Mouse (Mus musculus): Measurements from ENCODE around the gene Rev1. TPM values are rescaled to one million over a fixed set of nuclear protein-coding genes. Genes with fewer than 3 reads are reported as not detected.
"Not testable (repeated sequence)": the region's sequence is repeated elsewhere in the genome, so short reads cannot be mapped to it uniquely, and the experiment has no call there.

Rev1 gene
- polyA plus RNA-seq, 2 experiments: 23.4 to 29.9 TPM

DNA sequence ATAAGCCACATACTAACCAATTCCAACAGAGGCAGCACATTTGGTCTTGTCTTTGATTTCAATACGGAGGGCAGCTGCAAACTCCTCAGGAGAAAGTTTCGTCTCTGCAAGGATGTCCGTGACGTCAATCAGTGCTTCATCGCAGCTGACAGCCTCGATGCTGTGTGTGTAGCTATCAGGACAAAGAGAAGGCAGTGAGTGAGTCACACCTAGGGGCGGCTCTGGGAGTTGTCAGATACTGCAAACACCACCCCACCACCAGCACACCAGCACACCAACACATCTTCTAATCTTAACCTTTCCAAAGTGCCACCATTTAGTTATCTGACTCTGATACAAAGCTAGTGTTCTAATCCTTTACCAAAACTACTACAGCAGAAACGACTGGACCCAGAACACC is 58.3 kb downstream of the Rev1 start:
- no peak for ATAC-seq (ENCODE audit: low FRiP score, low read depth)
- H3K4me2 ChIP-seq (replicated peaks; ENCODE audit: low read depth, low read length, severe bottlenecking): no peak overlapping the region
- no peaks in the 10 kb centered on the region for H3K4me1 ChIP-seq (ENCODE audit: control insufficient read depth, insufficient read depth, low read length)
- no peaks in the 10 kb centered on the region for H3K27me3 ChIP-seq (ENCODE audit: control insufficient read depth, insufficient read depth, low read length)
- 92% methylated on average over 8 of the region's 8 CpGs for WGBS
- DNase-seq (ENCODE audit: low spot score): no peak
- no peak overlapping the region for H3K27ac ChIP-seq (replicated peaks; ENCODE audit: low read depth, low read length)
- no peak overlapping the region for H3K4me3 ChIP-seq (replicated peaks; ENCODE audit: low read length)
- peaks cover 62% of the 10 kb centered on the region for H3K36me3 ChIP-seq (ENCODE audit: control insufficient read depth, insufficient read depth, low read length)
- no peak for TF ChIP-seq POLR2A (IDR thresholded peaks at IDR 0.05; ENCODE audit: borderline replicate concordance, extremely low read depth, insufficient read depth, insufficient read length)
- no peak overlapping the region for H3K9ac ChIP-seq (ENCODE audit: low read depth, low read length, severe bottlenecking)
- H3K9me3 ChIP-seq (ENCODE audit: control insufficient read depth, low read length): no peaks in the 10 kb centered on the region

DNA sequence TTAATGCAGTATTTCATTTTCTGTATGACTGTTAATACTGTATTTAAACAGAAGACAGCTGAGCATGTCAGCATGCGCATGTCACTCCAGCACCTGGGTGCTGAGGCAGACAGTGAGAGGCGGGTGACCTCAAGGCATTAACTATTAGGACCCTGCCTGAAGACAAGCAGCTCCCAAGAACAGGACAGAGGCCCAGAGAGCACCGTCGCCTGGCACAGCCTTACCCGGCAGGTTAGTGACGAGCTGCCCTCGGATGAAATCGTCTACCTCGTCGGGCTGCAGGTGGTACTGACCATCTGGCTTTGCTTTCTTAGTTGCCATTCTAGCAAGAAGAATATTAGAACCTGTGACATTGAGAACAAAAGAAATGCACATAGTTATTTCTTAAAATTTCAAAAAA is 62.3 kb downstream of the Rev1 start:
- H3K4me3 ChIP-seq (replicated peaks; ENCODE audit: low read length): no peak overlapping the region
- no peak for TF ChIP-seq POLR2A (IDR thresholded peaks at IDR 0.05; ENCODE audit: borderline replicate concordance, extremely low read depth, insufficient read depth, insufficient read length)
- H3K27me3 ChIP-seq (ENCODE audit: control insufficient read depth, insufficient read depth, low read length): no peaks in the 10 kb centered on the region
- H3K9me3 ChIP-seq (ENCODE audit: control insufficient read depth, low read length): no peaks in the 10 kb centered on the region
- no peak for DNase-seq (ENCODE audit: low spot score)
- H3K4me1 ChIP-seq (ENCODE audit: control insufficient read depth, insufficient read depth, low read length): no peaks in the 10 kb centered on the region
- no peak overlapping the region for H3K4me2 ChIP-seq (replicated peaks; ENCODE audit: low read depth, low read length, severe bottlenecking)
- 94% methylated on average over 10 of the region's 10 CpGs for WGBS
- no peak overlapping the region for H3K27ac ChIP-seq (replicated peaks; ENCODE audit: low read depth, low read length)
- H3K9ac ChIP-seq (ENCODE audit: low read depth, low read length, severe bottlenecking): no peak overlapping the region
- H3K36me3 ChIP-seq (ENCODE audit: control insufficient read depth, insufficient read depth, low read length): peaks cover 61% of the 10 kb centered on the region
- ATAC-seq (ENCODE audit: low FRiP score, low read depth): no peak

DNA sequence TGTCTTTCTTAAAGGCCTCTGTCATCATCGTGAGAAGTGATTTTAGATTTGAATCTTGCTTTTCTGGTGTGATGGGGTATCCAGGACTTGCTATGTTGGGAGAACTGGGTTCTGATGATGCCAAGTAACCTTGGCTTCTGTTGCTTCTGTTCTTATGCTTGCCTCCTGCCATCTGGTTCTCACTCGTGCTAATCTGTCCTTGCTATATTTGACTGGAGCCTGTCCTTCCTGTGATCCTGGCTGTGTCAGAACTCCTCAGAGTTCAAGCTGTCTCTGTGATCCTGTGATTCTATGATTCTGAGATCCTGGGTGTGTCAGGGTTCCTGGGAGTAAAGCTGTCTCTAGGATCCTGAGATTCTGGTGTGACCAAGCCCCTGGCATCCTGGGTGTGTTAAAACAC is 67.4 kb downstream of the Rev1 start:
- H3K4me1 ChIP-seq (ENCODE audit: control insufficient read depth, insufficient read depth, low read length); H3K4me2 ChIP-seq (replicated peaks; ENCODE audit: low read depth, low read length, severe bottlenecking); H3K9ac ChIP-seq (ENCODE audit: low read depth, low read length, severe bottlenecking); H3K27ac ChIP-seq (replicated peaks; ENCODE audit: low read depth, low read length); H3K27me3 ChIP-seq (ENCODE audit: control insufficient read depth, insufficient read depth, low read length); H3K4me3 ChIP-seq (replicated peaks; ENCODE audit: low read length); DNase-seq (ENCODE audit: low spot score); H3K9me3 ChIP-seq (ENCODE audit: control insufficient read depth, low read length); ATAC-seq (ENCODE audit: low FRiP score, low read depth): not testable (repeated sequence)
- peaks cover 65% of the 10 kb centered on the region for H3K36me3 ChIP-seq (ENCODE audit: control insufficient read depth, insufficient read depth, low read length)
- 93% methylated on average over 2 of the region's 2 CpGs for WGBS

DNA sequence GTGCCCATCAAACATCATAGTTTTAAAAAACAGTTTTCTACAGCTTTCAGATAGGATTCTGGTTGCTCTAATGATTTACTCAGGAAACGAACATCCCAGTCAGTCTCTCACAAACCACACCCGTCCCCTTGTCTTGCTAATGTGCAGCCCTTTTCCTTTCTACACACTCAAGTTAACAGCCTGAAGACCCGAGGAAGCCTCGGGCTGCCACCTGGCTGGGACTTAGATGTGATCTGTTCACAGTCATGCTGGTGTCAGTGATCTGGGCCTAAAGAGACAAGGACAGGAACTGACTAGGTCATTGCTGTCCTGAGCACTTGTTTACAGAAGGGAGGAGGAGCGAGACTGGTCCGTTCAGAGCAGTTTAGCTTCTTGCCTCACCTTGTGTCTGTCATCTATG is 71.2 kb downstream of the Rev1 start:
- no peak overlapping the region for H3K4me3 ChIP-seq (replicated peaks; ENCODE audit: low read length)
- no peak for DNase-seq (ENCODE audit: low spot score)
- H3K4me1 ChIP-seq (ENCODE audit: control insufficient read depth, insufficient read depth, low read length): no peaks in the 10 kb centered on the region
- no peak for ATAC-seq (ENCODE audit: low FRiP score, low read depth)
- no peaks in the 10 kb centered on the region for H3K27me3 ChIP-seq (ENCODE audit: control insufficient read depth, insufficient read depth, low read length)
- no peaks in the 10 kb centered on the region for H3K9me3 ChIP-seq (ENCODE audit: control insufficient read depth, low read length)
- no peak overlapping the region for H3K4me2 ChIP-seq (replicated peaks; ENCODE audit: low read depth, low read length, severe bottlenecking)
- H3K27ac ChIP-seq (replicated peaks; ENCODE audit: low read depth, low read length): no peak overlapping the region
- peaks cover 74% of the 10 kb centered on the region for H3K36me3 ChIP-seq (ENCODE audit: control insufficient read depth, insufficient read depth, low read length)
- H3K9ac ChIP-seq (ENCODE audit: low read depth, low read length, severe bottlenecking): no peak overlapping the region
- no peak for TF ChIP-seq POLR2A (IDR thresholded peaks at IDR 0.05; ENCODE audit: borderline replicate concordance, extremely low read depth, insufficient read depth, insufficient read length)
- WGBS: 83% methylated on average over 6 of the region's 6 CpGs

GRCm38 (mm10) chr1:38055176-38055575 is 74.4 kb downstream of the Rev1 start:
- no peak for DNase-seq (ENCODE audit: low spot score)
- 78% methylated on average over 5 of the region's 5 CpGs for WGBS
- Histone ChIP-seq H3K4me2 (replicated peaks; ENCODE audit: low read depth, low read length, severe bottlenecking) (no peak overlapping the region), H3K4me3 (replicated peaks; ENCODE audit: low read length) (no peak overlapping the region), H3K9ac (ENCODE audit: low read depth, low read length, severe bottlenecking) (no peak overlapping the region), H3K27ac (replicated peaks; ENCODE audit: low read depth, low read length) (no peak overlapping the region), H3K9me3 (ENCODE audit: control insufficient read depth, low read length) (no peaks in the 10 kb centered on the region), H3K4me1 (ENCODE audit: control insufficient read depth, insufficient read depth, low read length) (no peaks in the 10 kb centered on the region), H3K36me3 (ENCODE audit: control insufficient read depth, insufficient read depth, low read length) (peaks cover 89% of the 10 kb centered on the region), H3K27me3 (ENCODE audit: control insufficient read depth, insufficient read depth, low read length) (no peaks in the 10 kb centered on the region)
- ATAC-seq (ENCODE audit: low FRiP score, low read depth): no peak
- TF ChIP-seq POLR2A (IDR thresholded peaks at IDR 0.05; ENCODE audit: borderline replicate concordance, extremely low read depth, insufficient read depth, insufficient read length): no peak

DNA sequence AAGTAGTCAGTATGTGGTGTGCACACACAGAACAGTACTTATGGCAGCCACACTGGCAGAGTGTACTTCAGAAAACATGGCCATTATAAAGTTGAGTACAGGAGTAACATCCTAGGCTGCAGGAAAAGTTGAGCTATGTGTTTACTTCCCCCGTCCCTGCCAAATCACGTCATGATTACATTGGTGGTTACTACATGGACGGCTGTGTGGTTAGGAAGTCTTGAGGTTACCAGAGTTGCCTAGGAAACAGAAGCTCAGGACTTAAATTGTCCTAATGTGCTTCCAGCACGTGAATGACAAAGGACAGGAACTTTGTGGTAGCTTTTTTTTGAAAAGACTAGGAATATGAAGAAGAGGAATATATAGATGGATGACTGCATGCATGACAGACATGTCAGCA is 80.0 kb downstream of the Rev1 start:
- Histone ChIP-seq H3K27ac (replicated peaks; ENCODE audit: low read depth, low read length) (no peak overlapping the region), H3K36me3 (ENCODE audit: control insufficient read depth, insufficient read depth, low read length) (peaks cover 98% of the 10 kb centered on the region), H3K4me1 (ENCODE audit: control insufficient read depth, insufficient read depth, low read length) (no peaks in the 10 kb centered on the region), H3K4me2 (replicated peaks; ENCODE audit: low read depth, low read length, severe bottlenecking) (no peak overlapping the region), H3K27me3 (ENCODE audit: control insufficient read depth, insufficient read depth, low read length) (no peaks in the 10 kb centered on the region), H3K9ac (ENCODE audit: low read depth, low read length, severe bottlenecking) (no peak overlapping the region), H3K4me3 (replicated peaks; ENCODE audit: low read length) (no peak overlapping the region), H3K9me3 (ENCODE audit: control insufficient read depth, low read length) (no peaks in the 10 kb centered on the region)
- TF ChIP-seq POLR2A (IDR thresholded peaks at IDR 0.05; ENCODE audit: borderline replicate concordance, extremely low read depth, insufficient read depth, insufficient read length): no peak
- ATAC-seq (ENCODE audit: low FRiP score, low read depth) (no peak), DNase-seq (ENCODE audit: low spot score) (no peak)
- WGBS: 76% methylated on average over 4 of the region's 4 CpGs
